Mouse (Mus musculus) heart, adult 2 months (tissue): ENCODE results near the gene Capza3. TPM values are rescaled to one million over a fixed set of nuclear protein-coding genes. Genes with fewer than 3 reads are reported as not detected.
A peak's percentile ranks its signal among the peaks of the same experiment; 100 is the strongest.

ENCODE experiments used
- DNase-seq, 2 experiments: peaks; one replicate each; pipeline ENCODE4 v3.0.0; 2021
- H3K27ac ChIP-seq: fragments of 200-600 bp; 2 replicates; pipeline ENCODE4 v1.8.1; 2022
- H3K27me3 ChIP-seq: fragments of 200-500 bp; 2 replicates; pipeline ENCODE4 v1.6.1; 2012; ENCODE audit warnings: mild to moderate bottlenecking, low read length, inconsistent platforms, mixed read lengths; ENCODE audit not compliant: control insufficient read depth, insufficient read depth
- H3K36me3 ChIP-seq: fragments of 200-500 bp; 2 replicates; pipeline ENCODE4 v1.6.1; 2012; ENCODE audit warnings: low read length, inconsistent platforms; ENCODE audit not compliant: control insufficient read depth, insufficient read depth
- H3K4me1 ChIP-seq: fragments of 200-500 bp; 2 replicates; pipeline ENCODE4 v1.6.1; 2011; ENCODE audit warnings: low read length; ENCODE audit not compliant: control insufficient read depth, insufficient read depth
- H3K4me3 ChIP-seq: fragments of 200-600 bp; 2 replicates; pipeline ENCODE4 v1.8.1; 2022
- H3K79me2 ChIP-seq: fragments of 200-500 bp; replicated peaks from 2 replicates; pipeline ENCODE4 v1.6.1; 2012; ENCODE audit warnings: mild to moderate bottlenecking, inconsistent platforms, low read length, moderate library complexity, mixed read lengths; ENCODE audit not compliant: control insufficient read depth, insufficient read depth
- H3K9ac ChIP-seq: fragments of 200-500 bp; 2 replicates; pipeline ENCODE4 v1.6.1; 2012; ENCODE audit warnings: low read depth, mild to moderate bottlenecking, control low read depth, inconsistent platforms, low read length, mixed read lengths
- CTCF ChIP-seq: fragments of 200-600 bp; IDR thresholded peaks from 2 replicates; pipeline ENCODE4 v1.8.1; 2022; ENCODE audit warnings: antibody characterized with exemption, mild to moderate bottlenecking, moderate library complexity
- EP300 ChIP-seq: fragments of 200-500 bp; IDR thresholded peaks from 2 replicates; pipeline ENCODE4 v1.6.1; 2011; ENCODE audit warnings: low read depth, low read length, control low read depth; ENCODE audit not compliant: insufficient read depth
- POLR2A ChIP-seq: fragments of 200-500 bp; IDR thresholded peaks from 2 replicates; pipeline ENCODE4 v1.6.1; 2011; ENCODE audit warnings: mild to moderate bottlenecking, low read depth, low read length, control low read depth; ENCODE audit not compliant: insufficient read depth
- WGBS: fragments of 180-500 bp; shearing (Covaris S2); methylation state at CpG from one replicate; pipeline ENCODE4 v1.1.7; 2018; 5-methylcytosine and 5-hydroxymethylcytosine counted together
- intact Hi-C: fragments of 180-260 bp; cut with DNase I; formaldehyde crosslinking; loops from one replicate; pipeline ENCODE4 v1.15.1; 2025
- polyA plus RNA-seq: library from polyadenylated mRNA; depleted of rRNA; stranded (reverse); fragments of >200 nt; gene quantifications from 2 replicates; pipeline ENCODE4 v1.2.3, GENCODE M21; 2012; rRNA removed
- total RNA-seq, 2 experiments: library from RNA; stranded (reverse); gene quantifications; 2 replicates each; pipeline ENCODE4 v1.2.3; 2021

The Capza3 gene
- total and polyA plus RNA-seq, 3 experiments: not detected

DNA sequence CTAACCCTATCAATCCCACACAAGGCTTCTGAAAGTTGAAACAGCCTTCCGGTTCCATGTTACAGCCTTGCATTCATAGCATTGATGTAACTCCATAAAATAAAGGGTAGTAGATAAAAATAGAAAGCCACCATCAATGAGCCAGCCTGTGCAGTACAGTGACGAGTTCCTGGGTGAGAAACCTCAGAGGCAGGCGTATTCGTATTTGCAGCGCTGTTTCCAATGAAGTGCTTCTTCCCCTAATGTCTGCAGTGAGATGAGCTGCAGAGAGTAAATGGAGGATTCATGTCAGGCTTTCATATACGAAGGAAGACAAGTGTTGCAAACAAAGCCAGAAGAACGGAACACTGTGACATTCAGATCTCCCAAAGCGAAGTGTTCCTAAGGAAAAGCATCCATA, 28.1 kb downstream of the Capza3 start:
- H3K36me3 ChIP-seq: no peaks in the 10 kb centered on the region
- no peaks in the 10 kb centered on the region for H3K27me3 ChIP-seq
- no peak for DNase-seq
- 86% methylated on average over 8 of the region's 8 CpGs for whole genome bisulfite sequencing
- H3K79me2 ChIP-seq: no peaks in the 10 kb centered on the region
- no peak overlapping the region for H3K9ac ChIP-seq
- H3K27ac ChIP-seq: no peak overlapping the region
- intact Hi-C loops: no loop called here
- TF ChIP-seq CTCF: no peak
- TF ChIP-seq POLR2A: no peak
- no peak for TF ChIP-seq EP300
- H3K4me1 ChIP-seq: no peaks in the 10 kb centered on the region
- H3K4me3 ChIP-seq: no peak overlapping the region

DNA sequence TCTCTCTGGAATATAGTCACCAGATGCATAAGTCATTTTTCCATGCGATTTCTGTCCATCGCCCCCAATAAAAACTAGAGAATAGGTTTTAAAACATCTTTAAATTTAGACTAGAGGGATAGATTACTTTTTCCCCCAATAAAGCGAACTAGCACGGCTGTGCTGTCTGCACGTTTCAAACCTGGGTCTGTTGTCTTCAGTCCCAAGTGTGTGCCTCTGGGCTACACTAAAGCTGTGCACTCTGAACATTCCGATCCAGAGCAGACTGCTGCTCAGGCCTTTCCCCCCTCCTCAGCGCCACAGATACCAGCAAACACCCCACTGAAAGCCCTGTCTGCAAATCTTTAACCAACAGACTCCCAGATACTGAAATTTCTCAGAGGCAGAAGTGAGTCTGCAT, 39.9 kb downstream of the Capza3 start:
- H3K27ac ChIP-seq: no peak overlapping the region
- H3K4me1 ChIP-seq: no peaks in the 10 kb centered on the region; the same call in 1 of the 2 replicates
- no peaks in the 10 kb centered on the region for H3K27me3 ChIP-seq
- no peaks in the 10 kb centered on the region for H3K79me2 ChIP-seq
- no peak for DNase-seq
- no peak for TF ChIP-seq POLR2A
- no peak for TF ChIP-seq CTCF
- no peak for TF ChIP-seq EP300
- H3K9ac ChIP-seq: no peak overlapping the region
- 72% methylated on average over 7 of the region's 7 CpGs for WGBS
- H3K36me3 ChIP-seq: no peaks in the 10 kb centered on the region
- intact Hi-C loops: no loop called here
- no peak overlapping the region for H3K4me3 ChIP-seq

DNA sequence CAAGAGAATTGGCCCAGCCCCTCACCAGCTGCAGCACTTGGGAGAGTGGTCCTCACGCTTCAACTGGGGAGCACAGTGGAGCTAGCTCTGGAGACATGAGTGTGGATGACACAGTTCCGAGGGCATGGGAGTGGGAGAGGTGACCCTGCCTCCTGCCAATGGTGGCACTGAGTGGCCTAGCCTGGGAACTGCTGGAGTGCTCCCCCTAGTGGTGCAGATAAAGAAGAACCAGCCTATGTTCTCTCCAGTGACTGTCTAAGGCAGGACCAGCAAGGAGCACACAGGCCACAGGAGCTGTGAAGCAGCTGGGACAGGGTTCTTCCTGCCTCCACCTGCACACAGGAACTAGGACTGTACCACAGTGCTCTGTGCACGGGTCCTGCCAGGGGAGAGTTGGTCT, 40.7 kb downstream of the Capza3 start:
- TF ChIP-seq EP300: no peak
- TF ChIP-seq POLR2A: no peak
- TF ChIP-seq CTCF: peak; percentile 44
- intact Hi-C loops: no loop called here
- no peaks in the 10 kb centered on the region for H3K27me3 ChIP-seq

DNA sequence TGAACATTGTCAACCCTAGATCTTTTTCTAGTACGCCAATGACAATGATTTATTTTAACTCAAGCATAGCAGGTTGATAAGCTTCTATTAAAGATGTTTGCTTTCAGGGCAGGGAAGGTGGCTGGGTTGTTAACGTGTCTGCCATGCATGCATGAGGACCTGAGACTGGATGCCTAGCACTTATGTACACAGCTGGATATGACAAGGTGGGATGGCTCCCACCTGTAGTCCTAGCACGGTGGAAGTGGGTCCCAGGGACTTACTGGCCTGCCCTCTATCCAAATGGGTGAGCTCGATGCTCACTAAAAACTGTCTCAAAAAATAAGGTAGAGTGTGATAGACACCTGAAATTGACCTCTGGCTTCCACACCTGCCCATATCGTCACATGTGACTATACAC, 48.8 kb downstream of the Capza3 start:
- WGBS: 89% methylated on average over 5 of the region's 5 CpGs
- intact Hi-C loops: no loop called here

More for the DNA sequence above, 40.7 kb downstream of the Capza3 start:
- H3K9ac ChIP-seq: no peak overlapping the region
- WGBS: 79% methylated on average over 3 of the region's 3 CpGs
- no peak for DNase-seq
- H3K36me3 ChIP-seq: no peaks in the 10 kb centered on the region
- no peaks in the 10 kb centered on the region for H3K79me2 ChIP-seq
- H3K4me3 ChIP-seq: no peak overlapping the region
- H3K27ac ChIP-seq: no peak overlapping the region
- no peaks in the 10 kb centered on the region; the same call in 1 of the 2 replicates for H3K4me1 ChIP-seq

More for the DNA sequence above, 48.8 kb downstream of the Capza3 start:
- Histone ChIP-seq H3K27me3 (no peaks in the 10 kb centered on the region), H3K9ac (no peak overlapping the region), H3K4me1 (no peaks in the 10 kb centered on the region), H3K36me3 (no peaks in the 10 kb centered on the region), H3K27ac (no peak overlapping the region), H3K4me3 (no peak overlapping the region), H3K79me2 (no peaks in the 10 kb centered on the region)
- no peak for TF ChIP-seq EP300
- TF ChIP-seq POLR2A: no peak
- no peak for TF ChIP-seq CTCF
- no peak for DNase-seq

Other genes starting within 250 kb of the Capza3 start
- not detected for gene Plcz1, start 205 bp downstream of the Capza3 start, total RNA-seq
- gene Plcz1, start 205 bp downstream of the Capza3 start, polyA plus RNA-seq: 0.06 TPM in 1 of 2 replicates, not detected in the other